Mouse (Mus musculus): ENCODE measurements at regions not wholly inside any gene's neighbourhood (a gene's known extent, or its start where the extent isn't known, plus 50 kb on each side); places are given as distances from the start of the nearest gene placed in this dataset.
A peak's percentile ranks its signal among the peaks of the same experiment; 100 is the strongest.
"Not testable (repeated sequence)": the region's sequence is repeated elsewhere in the genome, so short reads cannot be mapped to it uniquely, and the experiment has no call there.

GRCm38 (mm10) chrX:19765946-19766345, 284.8 kb upstream of the Tex13c3 start:
- peak; percentile 19 for DNase-seq (ENCODE audit: low read depth, low spot score)
- POLR2A ChIA-PET, result no interaction called here
- in situ Hi-C loops (cut with MboI; ENCODE audit: low pct_unique_long_range_greater_than_20kb), result no loop called here

GRCm38 (mm10) chrX:19751491-19751890, 270.4 kb upstream of the Tex13c3 start:
- in situ Hi-C loops (cut with MboI; ENCODE audit: low pct_unique_long_range_greater_than_20kb); DNase-seq (ENCODE audit: low read depth, low spot score); POLR2A ChIA-PET; CTCF ChIA-PET; H3K27me3 ChIP-seq; ATAC-seq: not testable (repeated sequence)

More at GRCm38 (mm10) chrX:19765946-19766345, 284.8 kb upstream of the Tex13c3 start:
- TF ChIP-seq CTCF (IDR thresholded peaks at IDR 0.05), result no peak
- ATAC-seq, result peak; percentile 90
- CTCF ChIA-PET, result no interaction called here
- H3K27me3 ChIP-seq, result peaks cover 20% of the 10 kb centered on the region

GRCm38 (mm10) chrX:19708971-19709370, 227.9 kb upstream of the Tex13c3 start:
- DNase-seq (ENCODE audit: low read depth, low spot score); POLR2A ChIA-PET; ATAC-seq; in situ Hi-C loops (cut with MboI; ENCODE audit: low pct_unique_long_range_greater_than_20kb); H3K27me3 ChIP-seq; CTCF ChIA-PET: not testable (repeated sequence)

GRCm38 (mm10) chrX:19702548-19702947, 221.4 kb upstream of the Tex13c3 start:
- in situ Hi-C loops (cut with MboI; ENCODE audit: low pct_unique_long_range_greater_than_20kb), result no loop called here
- TF ChIP-seq CTCF (IDR thresholded peaks at IDR 0.05), result no peak
- POLR2A ChIA-PET, result no interaction called here
- DNase-seq (ENCODE audit: low read depth, low spot score), result no peak
- CTCF ChIA-PET, result no interaction called here
- peaks cover 3% of the 10 kb centered on the region for H3K27me3 ChIP-seq
- ATAC-seq, result peak; percentile 52

- ChIA-PET POLR2A (no interaction called here), CTCF (no interaction called here)
- in situ Hi-C loops (cut with MboI; ENCODE audit: low pct_unique_long_range_greater_than_20kb), result no loop called here
- no peak for DNase-seq (ENCODE audit: low read depth, low spot score)
- peak; percentile 84 for ATAC-seq
- peaks cover 3% of the 10 kb centered on the region for H3K27me3 ChIP-seq
- TF ChIP-seq CTCF (IDR thresholded peaks at IDR 0.05), result no peak
Observed at GRCm38 (mm10) chrX:19700284-19700683, 219.2 kb upstream of the Tex13c3 start.

GRCm38 (mm10) chrX:19687499-19687898, 206.4 kb upstream of the Tex13c3 start:
- H3K27me3 ChIP-seq, result peaks cover 21% of the 10 kb centered on the region
- no peak for DNase-seq (ENCODE audit: low read depth, low spot score)
- in situ Hi-C loops (cut with MboI; ENCODE audit: low pct_unique_long_range_greater_than_20kb), result no loop called here
- ChIA-PET CTCF (no interaction called here), POLR2A (no interaction called here)
- no peak for TF ChIP-seq CTCF (IDR thresholded peaks at IDR 0.05)
- ATAC-seq, result peak; percentile 82

Measured in Patski (cell line).